Mouse (Mus musculus): ENCODE measurements at regions not wholly inside any gene's neighbourhood (a gene's known extent, or its start where the extent isn't known, plus 50 kb on each side); places are given as distances from the start of the nearest gene placed in this dataset.

DNA sequence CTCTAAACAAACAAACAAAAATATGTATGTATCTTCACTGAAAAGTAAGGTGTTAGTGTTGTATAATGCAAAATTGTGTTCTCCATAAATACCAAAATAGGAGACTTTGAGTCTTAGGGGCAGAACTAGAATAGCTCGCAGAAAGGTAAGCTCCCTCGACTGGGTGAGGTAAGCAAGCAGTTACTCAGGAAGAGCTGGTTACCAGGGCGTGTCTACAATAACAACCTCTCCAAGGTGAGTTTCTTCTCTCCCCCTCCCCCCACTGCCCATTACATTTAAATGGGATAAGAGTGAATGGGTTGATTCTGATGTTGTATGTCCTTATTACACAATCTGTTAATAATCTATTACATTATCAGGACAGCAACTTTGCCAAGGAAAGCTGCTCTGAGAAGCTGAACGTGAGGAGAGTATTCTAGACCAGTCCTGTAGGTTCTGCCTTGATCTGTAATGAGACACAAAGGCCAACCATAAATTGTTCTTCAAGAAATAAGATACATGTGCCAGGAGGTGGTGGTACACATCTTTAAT, 125.2 kb upstream of the Zfand5 start:
- no peak for DNase-seq (ENCODE audit: low spot score in 2 of 2)

GRCm38 (mm10) chr19:21144659-21145283, 127.3 kb upstream of the Zfand5 start:
- no peak for DNase-seq (ENCODE audit: low spot score in 2 of 2)

DNA sequence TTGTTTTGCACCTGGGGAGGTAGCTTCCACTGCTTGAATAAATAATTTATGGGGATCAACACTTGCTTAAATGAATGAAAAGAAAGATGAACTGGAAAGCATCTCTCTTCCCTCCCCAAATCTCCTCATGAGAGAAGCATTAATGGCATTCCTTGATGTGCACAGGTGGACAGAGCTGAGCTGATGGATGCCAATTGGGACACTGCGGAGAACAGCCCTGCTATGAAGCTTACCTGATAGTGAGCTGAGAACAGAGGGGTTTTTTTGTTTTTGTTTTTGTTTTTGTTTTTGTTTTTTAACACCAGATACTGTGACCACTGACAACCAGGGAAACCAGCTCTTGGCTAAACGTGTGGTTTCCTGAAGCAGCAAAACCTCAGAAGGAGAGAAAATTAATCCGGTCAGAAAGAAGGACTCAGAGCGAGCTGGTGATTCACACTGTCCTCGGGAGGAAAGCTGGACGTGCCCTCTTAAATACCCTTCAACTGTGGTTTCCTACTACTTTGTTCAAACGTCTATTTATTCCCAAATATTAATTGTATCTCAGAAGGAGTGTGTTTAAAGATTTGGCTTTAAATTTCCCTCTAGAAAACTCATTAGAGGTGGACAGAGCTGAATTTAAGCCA, 128.0 kb upstream of the Zfand5 start:
- no peak for DNase-seq (ENCODE audit: low spot score in 2 of 2)

GRCm38 (mm10) chr19:21140456-21140855, 131.6 kb upstream of the Zfand5 start:
- DNase-seq (ENCODE audit: low spot score in 2 of 2): no peak

- no peak for DNase-seq (ENCODE audit: low spot score in 2 of 2)
Measured at GRCm38 (mm10) chr19:21138998-21139495, 133.0 kb upstream of the Zfand5 start.

DNA sequence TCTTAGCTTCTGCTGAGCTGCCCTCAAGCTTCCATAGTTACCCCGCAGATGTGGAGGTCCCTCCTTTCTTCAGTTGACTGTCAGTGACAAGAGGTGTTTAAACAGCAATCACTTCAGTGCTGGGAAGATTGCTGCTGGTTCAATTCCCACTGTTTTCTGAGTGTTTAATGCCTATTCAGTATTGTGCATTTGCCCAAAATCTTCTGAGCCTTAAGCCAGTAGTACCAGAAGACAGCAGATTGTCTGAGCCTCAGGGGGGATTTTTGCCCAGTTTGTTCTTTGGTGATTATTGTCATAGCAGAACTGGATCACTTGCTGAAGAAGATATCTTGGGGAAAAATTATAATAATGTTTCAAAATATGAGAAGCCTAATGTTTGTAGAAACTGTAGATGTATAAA, 135.3 kb upstream of the Zfand5 start:
- no peak for DNase-seq (ENCODE audit: low spot score in 2 of 2)

DNA sequence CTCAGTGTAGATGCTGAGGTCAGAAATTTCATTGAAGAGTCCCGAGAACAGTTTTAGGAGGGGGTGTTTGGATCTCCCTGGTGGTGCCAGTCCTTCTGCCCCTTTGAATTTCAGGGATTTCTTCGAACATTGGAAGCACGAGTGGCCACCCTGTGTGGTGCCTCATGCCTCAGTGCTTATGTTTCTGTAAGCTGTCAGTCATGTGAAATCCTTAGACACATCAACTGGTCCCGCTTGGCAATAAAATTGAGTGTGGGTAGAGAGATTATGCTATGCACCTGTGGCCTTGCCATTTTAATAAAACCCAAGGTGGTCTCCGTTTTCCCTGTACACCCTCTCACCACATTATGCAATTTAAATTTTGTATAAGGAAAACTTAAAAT, 136.1 kb upstream of the Zfand5 start:
- peak in 1 of 2 experiments; percentile 54 for DNase-seq (ENCODE audit: low spot score in 2 of 2)

GRCm38 (mm10) chr19:21135297-21135997, 136.6 kb upstream of the Zfand5 start:
- DNase-seq (ENCODE audit: low spot score in 2 of 2): peak; percentile 21 to 62

DNA sequence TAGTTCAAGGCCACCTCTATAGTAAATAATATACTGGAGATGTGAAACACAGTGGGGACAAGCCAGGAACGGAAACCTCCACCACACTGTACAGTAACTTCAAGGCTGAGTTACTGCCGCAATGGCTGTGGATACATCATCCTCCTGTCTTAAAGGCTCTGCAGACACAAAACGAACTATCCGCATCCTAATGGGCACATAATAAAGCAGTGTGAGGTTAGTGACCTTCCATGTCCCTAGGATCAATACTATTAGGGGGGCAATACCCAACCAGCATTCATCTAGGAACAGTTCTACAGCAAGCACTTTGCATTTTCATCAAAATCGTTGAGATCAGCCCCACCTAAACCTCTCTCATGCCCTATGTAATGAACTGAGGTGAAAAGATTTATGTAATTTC, 142.4 kb upstream of the Zfand5 start:
- DNase-seq (ENCODE audit: low spot score in 2 of 2): no peak

DNA sequence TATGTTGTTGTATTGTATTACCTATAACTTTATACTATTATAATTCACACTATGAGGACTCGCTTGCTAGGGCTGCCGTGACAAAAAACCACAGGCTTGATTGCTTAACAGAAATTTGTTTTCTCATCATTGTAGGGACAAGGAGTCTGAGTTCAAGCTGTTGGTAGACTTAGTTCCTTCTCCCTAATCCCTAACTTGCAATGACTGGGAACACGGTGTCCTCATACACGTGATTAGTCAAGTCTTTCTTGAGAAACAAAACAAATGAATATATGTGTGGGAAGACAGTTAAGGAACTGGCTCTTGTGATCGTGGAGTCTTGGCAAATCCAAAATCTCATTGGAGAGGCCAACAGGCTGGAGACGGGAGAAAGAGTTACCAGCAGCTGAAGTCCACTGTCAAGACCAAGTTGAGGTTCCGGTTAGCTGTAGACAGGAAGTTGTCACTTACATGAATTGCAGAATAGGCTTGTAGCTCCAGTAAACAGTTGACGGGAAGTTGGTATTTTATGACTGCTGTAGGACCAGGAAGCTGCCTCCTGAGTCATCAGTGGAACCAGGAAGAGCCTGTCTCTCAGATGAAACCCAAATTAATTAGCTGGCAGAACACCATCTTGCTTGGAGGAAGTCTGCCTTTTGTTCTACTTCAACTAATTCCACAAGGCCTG, 144.9 kb upstream of the Zfand5 start:
- DNase-seq (ENCODE audit: low spot score in 2 of 2): no peak

- no peak for DNase-seq (ENCODE audit: low spot score in 2 of 2)
Measured at GRCm38 (mm10) chr19:21126670-21127069, 145.4 kb upstream of the Zfand5 start.

- no peak for DNase-seq (ENCODE audit: low spot score in 2 of 2)
Measured at GRCm38 (mm10) chr19:21119477-21119876, 152.6 kb upstream of the Zfand5 start.

- no peak for DNase-seq (ENCODE audit: low spot score in 2 of 2)
Measured at GRCm38 (mm10) chr19:21118782-21119181, 153.3 kb upstream of the Zfand5 start.

DNA sequence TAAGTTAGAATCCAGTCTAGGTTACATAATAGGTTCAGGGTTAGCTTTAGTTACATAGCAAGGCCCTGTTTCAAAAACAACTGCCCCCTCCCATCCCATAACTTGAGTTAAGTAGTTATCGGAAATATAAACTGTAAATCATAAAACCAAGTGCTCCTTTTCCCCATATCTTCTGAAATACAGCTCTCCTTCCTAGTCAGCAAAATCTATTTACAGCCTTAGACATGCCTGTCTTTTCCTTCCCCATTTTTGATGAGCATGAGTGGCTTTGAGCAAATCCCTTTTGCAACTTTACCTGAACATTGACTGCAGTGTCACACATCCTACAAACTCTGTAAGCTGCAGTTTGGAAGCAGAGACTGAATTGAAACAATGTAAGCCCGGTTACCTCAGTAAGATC, 156.4 kb upstream of the Zfand5 start:
- no peak for DNase-seq (ENCODE audit: low spot score in 2 of 2)

- DNase-seq (ENCODE audit: low spot score in 2 of 2): no peak
Measured at GRCm38 (mm10) chr19:21111836-21112235, 157.8 kb upstream of the Tmc1 start.

DNA sequence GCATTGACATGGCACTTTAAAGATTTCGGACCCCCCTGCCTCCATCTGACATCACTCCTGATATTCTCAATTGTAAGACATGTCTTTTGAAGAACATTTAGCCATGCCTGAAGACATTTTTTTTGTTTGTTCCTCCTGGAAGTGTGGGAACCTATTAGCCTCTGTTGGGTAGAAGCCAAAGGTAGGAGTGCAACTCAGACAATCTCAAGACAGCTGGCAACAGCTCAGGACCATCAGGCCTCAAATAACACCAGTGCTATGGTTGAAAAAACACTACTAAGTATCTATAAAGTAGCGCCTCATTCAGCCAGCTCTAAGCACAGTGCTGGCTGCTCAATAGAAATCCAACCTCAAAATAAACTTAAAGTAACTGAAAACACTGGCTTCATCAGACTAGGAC, 154.3 kb upstream of the Tmc1 start:
- no peak for DNase-seq (ENCODE audit: low spot score in 2 of 2)

DNA sequence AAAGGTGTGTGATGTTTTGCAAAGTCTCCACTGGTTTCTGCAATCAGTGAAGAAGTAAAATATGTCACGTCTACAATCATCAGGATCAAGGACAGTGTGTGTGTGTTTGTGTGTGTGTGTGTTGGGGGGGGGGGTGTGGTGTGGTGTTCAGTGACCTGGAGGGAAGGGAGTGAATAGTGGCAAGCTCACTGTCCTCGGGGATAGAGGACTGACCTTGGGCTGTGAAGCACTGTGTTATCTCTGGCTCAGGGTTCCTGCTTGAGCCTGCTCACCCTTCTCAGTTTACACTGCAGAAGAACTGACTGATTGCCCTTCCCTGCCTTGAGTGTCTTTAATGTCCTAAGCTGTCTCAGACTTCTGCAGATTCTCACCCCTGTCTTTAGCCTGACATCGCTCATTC, 153.7 kb upstream of the Tmc1 start:
- no peak for DNase-seq (ENCODE audit: low spot score in 2 of 2)

- no peak for DNase-seq (ENCODE audit: low spot score in 2 of 2)
Measured at GRCm38 (mm10) chr19:21107275-21107674, 153.3 kb upstream of the Tmc1 start.

DNA sequence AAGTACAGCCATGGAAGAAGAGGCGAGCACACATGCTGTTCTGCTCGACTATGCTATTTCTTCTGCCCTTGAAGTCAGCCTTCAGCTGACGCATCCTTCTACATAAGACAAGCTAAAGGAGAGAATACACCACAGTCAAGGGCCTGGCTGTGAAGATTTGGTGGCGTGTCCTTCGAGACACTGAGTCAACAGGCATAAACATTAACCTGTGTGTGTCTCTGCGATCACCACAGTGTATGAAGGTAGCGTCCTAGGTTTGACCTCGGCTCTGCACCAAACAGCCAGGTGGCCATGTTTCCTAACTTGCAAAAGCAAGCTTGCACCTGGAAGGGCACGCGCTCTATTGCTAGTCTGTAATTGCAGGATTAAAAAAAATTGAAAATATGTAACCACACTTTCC, 152.8 kb upstream of the Tmc1 start:
- no peak for DNase-seq (ENCODE audit: low spot score in 2 of 2)

GRCm38 (mm10) chr19:21106241-21106669, 152.3 kb upstream of the Tmc1 start:
- no peak for DNase-seq (ENCODE audit: low spot score in 2 of 2)

DNA sequence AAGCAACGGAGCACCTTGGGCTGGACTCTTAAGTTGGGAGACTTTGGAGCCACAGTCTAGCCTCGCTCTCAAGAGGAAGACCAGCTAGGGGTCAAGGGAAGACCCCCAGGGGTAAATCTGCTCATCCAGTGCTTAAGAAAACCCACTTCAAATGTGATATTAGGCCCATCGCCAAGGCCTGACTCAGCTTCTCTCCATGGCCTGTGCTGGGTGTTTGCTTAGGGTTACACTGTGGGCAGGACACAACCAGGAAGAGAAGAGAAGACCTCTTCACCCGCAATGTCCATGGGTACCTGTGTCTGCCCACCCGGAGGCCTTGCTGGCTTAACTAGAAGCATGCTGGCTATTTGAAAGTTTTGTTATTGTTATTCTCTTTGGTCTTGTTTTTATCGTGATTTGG, 151.0 kb upstream of the Tmc1 start:
- no peak for DNase-seq (ENCODE audit: low spot score in 2 of 2)

DNA sequence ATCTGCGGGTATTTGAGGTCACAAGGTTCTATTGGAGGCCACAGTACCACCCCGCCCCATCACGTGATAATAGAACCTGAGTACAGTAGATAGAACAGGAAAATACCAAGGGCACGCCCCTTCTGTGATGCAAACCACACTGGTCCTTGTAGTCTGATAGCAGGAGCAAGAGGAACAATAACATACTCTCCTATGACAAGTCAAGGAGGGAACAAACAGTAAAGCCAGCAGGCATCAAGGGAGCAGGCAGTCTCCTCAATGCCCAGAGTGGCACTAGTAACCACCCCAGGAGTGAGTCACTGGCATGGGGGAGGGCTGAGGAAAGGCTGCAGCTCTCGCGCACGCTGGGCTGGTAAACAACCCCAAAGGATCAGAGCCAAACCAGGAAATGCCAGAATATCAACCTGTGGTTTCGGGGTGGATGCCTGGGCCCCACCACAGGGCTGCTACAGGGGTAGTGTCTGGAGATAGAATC, 150.5 kb upstream of the Tmc1 start:
- no peak for DNase-seq (ENCODE audit: low spot score in 2 of 2)
